Mouse (Mus musculus) olfactory bulb, adult 2 months (tissue): ENCODE data around the gene Cd37. TPM values are rescaled to one million over a fixed set of nuclear protein-coding genes. Genes with fewer than 3 reads are reported as not detected.
A peak's percentile ranks its signal among the peaks of the same experiment; 100 is the strongest.

Experiments
- H3K27ac ChIP-seq: fragments of 200-500 bp; 2 replicates; pipeline ENCODE4 v1.5.1; 2012; ENCODE audit warnings: low read depth, low read length; ENCODE audit not compliant: insufficient read depth
- H3K4me1 ChIP-seq: fragments of 200-500 bp; 2 replicates; pipeline ENCODE4 v1.6.1; 2012; ENCODE audit warnings: low read length; ENCODE audit not compliant: control insufficient read depth, insufficient read depth
- H3K4me3 ChIP-seq: fragments of 200-500 bp; 2 replicates; pipeline ENCODE4 v1.5.1; 2012; ENCODE audit warnings: mild to moderate bottlenecking, low read depth, low read length, moderate library complexity; ENCODE audit not compliant: insufficient read depth
- CTCF ChIP-seq: fragments of 200-500 bp; IDR thresholded peaks from 2 replicates; pipeline ENCODE4 v1.5.1; 2012; ENCODE audit warnings: low read depth, mild to moderate bottlenecking, low read length, moderate library complexity; ENCODE audit not compliant: insufficient read depth
- POLR2A ChIP-seq: fragments of 200-500 bp; IDR thresholded peaks from 2 replicates; pipeline ENCODE4 v1.6.1; 2012; ENCODE audit warnings: mild to moderate bottlenecking, low read depth, low read length, moderate library complexity; ENCODE audit not compliant: insufficient read depth
- WGBS: fragments of 180-500 bp; shearing (Covaris S2); methylation state at CpG from one replicate; pipeline ENCODE4 v1.1.7; 2018; 5-methylcytosine and 5-hydroxymethylcytosine counted together
- polyA plus RNA-seq: library from polyadenylated mRNA; stranded (reverse); fragments of >200 nt; gene quantifications from 2 replicates; pipeline ENCODE4 v1.2.4, GENCODE M21; 2012; ENCODE audit warnings: low replicate concordance; ENCODE audit not compliant: missing spikeins, insufficient read depth, insufficient read length

Gene Cd37
- polyA plus RNA-seq, 1 experiment = not detected

DNA sequence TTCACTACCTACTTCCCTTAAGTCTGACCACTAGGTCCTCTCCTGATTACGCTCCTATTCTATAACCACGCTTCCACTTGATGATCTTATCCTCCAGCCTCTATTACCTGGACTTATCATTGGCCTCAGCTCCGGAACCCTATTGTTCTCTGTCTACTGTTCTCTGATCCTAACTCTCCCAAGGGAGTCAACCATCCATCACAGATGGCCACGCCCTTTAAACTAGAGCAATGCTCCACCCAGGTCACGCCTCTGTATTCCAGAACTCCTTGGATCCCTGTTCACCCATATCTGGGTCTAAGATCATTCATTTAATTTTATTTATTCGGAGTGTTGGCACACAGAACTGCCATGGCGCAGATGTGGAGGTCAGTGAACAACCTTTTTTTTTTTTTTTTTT, 26.6 kb downstream of the Cd37 start:
- no peak for TF ChIP-seq CTCF
- no peak for TF ChIP-seq POLR2A
- WGBS = 84% methylated on average over 7 of the region's 7 CpGs

DNA sequence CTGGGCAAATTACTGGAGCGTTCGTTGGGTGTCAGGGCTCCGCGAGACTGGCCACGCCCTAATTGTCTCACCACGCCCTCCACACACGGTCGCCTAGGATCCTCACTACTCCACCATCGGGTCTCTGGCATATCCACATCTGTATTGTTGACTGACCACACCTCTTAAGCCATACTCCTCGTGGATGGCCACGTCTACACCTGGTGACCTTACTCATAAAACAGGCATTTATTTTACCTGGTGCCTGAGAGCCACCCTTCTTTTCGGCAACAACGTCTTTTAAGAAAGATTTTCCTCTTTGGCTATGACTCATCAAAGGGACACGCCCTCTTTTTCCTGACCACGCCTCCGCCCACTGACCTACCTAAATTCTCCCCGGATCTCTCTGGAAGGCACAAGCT, 27.1 kb downstream of the Cd37 start, which contains the start of gene Dkkl1:
Dkkl1 (minus strand) TSS at position 297 of the 401 bp plus-strand sequence.
- no peak within 1 kb of the TSS for H3K27ac ChIP-seq
- TF ChIP-seq CTCF (no peak), POLR2A (no peak)
- H3K4me1 ChIP-seq = peaks cover 13% of the 10 kb centered on the region
- WGBS = 6% methylated on average over 17 of the region's 17 CpGs
- no peak within 1 kb of the TSS for H3K4me3 ChIP-seq

More for the DNA sequence above, 26.6 kb downstream of the Cd37 start:
- Histone ChIP-seq H3K27ac (no peak overlapping the region), H3K4me1 (peaks cover 13% of the 10 kb centered on the region), H3K4me3 (no peak overlapping the region)

DNA sequence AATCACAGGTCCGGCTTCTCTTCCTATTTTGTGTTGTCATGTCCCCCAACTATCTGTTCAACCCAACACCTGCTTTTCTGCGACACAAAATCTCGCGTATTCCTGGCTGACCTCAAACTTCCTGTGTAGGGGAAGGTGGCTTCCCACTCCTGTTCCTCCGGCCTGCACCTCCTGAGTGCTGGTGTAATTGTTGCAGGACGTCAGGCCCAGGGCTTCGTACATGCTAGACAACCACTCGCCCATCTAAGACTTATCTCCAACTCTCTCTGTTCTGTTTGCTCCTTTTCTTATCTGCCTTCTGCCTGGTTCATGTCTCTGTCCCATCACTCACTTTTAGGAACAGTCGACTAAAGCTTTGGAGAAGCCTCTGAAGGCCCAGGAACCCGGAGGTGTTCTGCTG, 27.8 kb downstream of the Cd37 start:
- 79% methylated on average over 10 of the region's 10 CpGs for WGBS
- TF ChIP-seq CTCF = no peak
- no peak for TF ChIP-seq POLR2A
- no peak overlapping the region for H3K27ac ChIP-seq
- H3K4me3 ChIP-seq = no peak overlapping the region
- H3K4me1 ChIP-seq = peaks cover 7% of the 10 kb centered on the region; the same call in 1 of the 2 replicates

DNA sequence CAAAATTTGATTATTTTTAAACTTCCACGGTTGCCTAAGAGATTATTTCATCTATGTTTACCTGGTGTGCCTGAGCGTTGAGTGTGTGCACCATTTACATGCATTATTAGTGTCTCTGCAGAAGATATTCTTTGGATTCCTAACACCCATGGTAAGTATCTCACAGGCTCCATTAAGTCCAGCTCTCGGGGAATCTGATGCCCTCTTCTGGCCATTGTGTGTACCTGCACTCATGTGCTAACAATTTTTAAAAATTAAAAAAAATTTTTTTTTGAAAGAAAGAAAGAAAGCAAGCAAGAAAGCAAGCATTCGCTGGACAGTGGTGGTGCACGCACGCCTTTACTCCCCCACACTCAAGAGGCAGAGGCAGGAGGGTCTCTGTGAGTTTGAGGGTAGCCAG, 30.7 kb downstream of the Cd37 start:
- H3K4me3 ChIP-seq = no peak overlapping the region
- peaks cover 6% of the 10 kb centered on the region; the same call in 1 of the 2 replicates for H3K4me1 ChIP-seq
- H3K27ac ChIP-seq = no peak overlapping the region
- TF ChIP-seq CTCF (no peak), POLR2A (no peak)
- WGBS = 80% methylated on average over 6 of the region's 6 CpGs

DNA sequence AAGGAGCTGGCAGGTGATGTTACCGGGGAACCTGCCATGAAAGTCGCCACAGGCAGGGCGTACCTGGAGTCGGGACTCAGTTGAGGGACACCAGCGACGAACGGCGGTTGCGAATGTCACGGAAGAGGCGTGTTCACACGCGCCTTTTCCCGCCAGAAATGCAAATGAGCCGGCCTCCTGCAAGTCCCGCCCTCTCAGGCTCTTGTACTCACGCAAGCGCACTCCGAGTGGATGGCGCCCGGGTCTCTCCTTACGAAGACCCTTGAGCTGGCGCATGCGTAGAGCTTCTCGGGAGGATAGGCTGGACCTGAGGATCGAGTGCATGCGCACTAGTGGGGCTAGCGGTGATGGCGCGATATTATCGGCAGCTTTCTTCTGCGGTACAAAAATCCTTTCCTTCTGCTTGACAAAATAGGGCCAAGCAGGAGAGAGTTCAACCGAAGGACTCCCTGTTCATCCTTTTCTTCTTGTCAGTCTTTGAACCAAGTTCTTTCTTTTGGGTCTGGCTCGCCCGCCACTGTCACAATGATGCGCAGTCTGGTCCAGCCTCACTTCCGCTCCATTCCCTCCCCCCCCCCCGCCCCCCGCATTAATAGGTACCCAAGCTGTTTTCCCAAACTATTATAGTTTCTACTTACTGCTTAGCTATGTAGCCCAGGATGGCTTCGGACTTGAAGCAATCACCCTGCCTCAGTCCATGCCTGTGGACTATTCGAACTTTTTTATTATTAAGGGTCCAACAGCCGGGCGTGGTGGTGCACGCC, 34.4 kb downstream of the Cd37 start, which contains the start of gene Ccdc155:
Ccdc155 (minus strand) TSS at position 513 of the 764 bp plus-strand sequence.
- Histone ChIP-seq H3K4me3 (peak within 1 kb of the TSS; percentile 46), H3K27ac (no peak within 1 kb of the TSS), H3K4me1 (0 out of 2 replicates have a peak, but pooled peaks cover 4% of the 10 kb centered on the region)
- WGBS = 7% methylated on average over 44 of the region's 44 CpGs
- TF ChIP-seq POLR2A = peak; percentile 54; the same call in 1 of the 2 replicates
- TF ChIP-seq CTCF = no peak

DNA sequence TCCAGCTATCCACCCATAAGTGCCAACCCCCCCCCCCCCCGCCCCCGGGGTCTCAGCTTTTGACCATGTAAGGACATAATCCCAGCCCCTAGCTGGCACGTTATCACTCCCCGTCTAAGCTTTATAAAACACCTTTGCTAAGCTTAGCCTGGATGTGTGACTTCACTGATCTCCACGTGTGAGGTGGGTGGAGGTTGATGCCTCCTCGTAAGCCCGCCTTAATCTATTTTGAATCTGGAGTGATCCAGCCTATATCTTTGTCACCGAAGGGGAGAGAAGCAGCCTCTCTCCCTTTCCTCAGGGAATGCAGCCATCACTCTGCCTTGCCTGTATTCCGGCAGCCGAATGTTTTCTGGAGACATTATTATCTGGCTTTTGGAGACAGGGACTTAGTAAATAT, 36.3 kb downstream of the Cd37 start:
- H3K4me1 ChIP-seq = peaks cover 7% of the 10 kb centered on the region; the same call in 1 of the 2 replicates
- TF ChIP-seq POLR2A = no peak
- TF ChIP-seq CTCF = no peak
- WGBS = 44% methylated on average over 10 of the region's 10 CpGs
- H3K27ac ChIP-seq = no peak overlapping the region
- H3K4me3 ChIP-seq = no peak overlapping the region

DNA sequence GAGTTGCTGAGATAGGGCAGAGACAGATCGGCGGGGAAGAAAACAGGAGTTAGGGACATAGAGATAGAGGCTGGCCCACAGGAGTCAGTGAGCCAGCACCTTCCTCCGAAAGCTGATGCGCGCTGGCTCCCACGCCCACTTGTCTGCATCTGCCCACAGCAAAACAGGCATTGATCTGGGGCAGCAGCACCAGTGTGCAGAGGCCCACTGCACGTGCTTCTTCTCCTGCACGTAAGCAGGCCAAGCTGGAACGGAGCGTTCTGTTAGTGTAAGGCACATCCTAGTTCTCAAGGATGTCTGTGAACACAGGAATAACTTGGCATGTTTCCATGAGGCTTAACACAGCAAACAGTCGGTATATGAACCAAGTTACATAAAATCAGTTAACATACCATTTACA, 40.0 kb downstream of the Cd37 start:
- 72% methylated on average over 11 of the region's 11 CpGs for WGBS
- H3K27ac ChIP-seq = no peak overlapping the region

DNA sequence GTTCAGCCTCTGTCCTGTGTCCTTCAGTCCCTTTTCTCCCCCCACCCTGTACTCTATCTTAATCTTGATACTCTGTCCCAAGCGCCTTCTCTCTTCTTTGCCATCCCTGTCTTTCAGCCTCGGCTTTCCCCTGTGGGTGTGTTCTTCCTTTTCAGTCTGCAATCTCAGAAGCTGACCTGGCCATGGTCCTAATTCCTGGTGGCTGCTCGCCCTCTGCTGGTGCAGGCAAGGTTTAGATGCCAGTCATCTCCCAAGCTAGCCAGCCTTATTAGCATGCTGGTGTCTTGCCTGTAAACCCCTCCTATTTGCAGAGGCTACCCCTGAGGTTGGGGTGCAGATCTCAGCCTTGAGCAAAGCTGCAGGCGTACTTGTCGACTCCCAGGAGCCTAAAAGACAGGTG, 40.5 kb downstream of the Cd37 start:
- TF ChIP-seq POLR2A = no peak
- peak; percentile 51 for TF ChIP-seq CTCF
- no peak overlapping the region for H3K27ac ChIP-seq
- H3K4me3 ChIP-seq = no peak overlapping the region
- H3K4me1 ChIP-seq = peaks cover 8% of the 10 kb centered on the region; the same call in 1 of the 2 replicates
- 27% methylated on average over 5 of the region's 5 CpGs for WGBS

More for the DNA sequence above, 40.0 kb downstream of the Cd37 start:
- H3K4me3 ChIP-seq = no peak overlapping the region
- TF ChIP-seq CTCF (no peak), POLR2A (no peak)
- H3K4me1 ChIP-seq = peaks cover 8% of the 10 kb centered on the region; the same call in 1 of the 2 replicates

DNA sequence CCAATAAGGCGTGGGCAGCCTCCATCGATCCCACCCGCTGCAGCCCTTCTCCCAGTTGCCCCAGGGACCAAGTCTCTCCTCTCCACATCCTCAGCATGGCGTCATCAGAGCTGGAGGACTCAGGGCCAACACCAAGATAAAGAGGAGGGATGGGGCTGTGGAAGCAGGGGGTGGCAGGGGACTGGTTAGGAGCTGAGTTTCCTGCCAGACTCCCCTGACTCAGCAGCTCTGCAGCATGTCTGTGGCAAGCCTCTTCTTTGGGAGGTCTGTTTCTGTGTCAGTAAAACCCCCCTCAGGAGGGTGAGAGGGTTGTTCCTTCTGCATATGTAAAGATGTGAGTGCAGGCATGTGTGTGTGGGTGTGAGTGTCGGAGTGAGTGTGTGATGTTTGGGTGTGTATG, 41.9 kb downstream of the Cd37 start:
- 73% methylated on average over 5 of the region's 5 CpGs for WGBS
- no peak overlapping the region for H3K27ac ChIP-seq
- peaks cover 8% of the 10 kb centered on the region; the same call in 1 of the 2 replicates for H3K4me1 ChIP-seq
- TF ChIP-seq POLR2A = no peak
- no peak for TF ChIP-seq CTCF
- no peak overlapping the region for H3K4me3 ChIP-seq
